8 mouse cellular contexts compared by ENCODE assay signal in the genomic region with DNA sequence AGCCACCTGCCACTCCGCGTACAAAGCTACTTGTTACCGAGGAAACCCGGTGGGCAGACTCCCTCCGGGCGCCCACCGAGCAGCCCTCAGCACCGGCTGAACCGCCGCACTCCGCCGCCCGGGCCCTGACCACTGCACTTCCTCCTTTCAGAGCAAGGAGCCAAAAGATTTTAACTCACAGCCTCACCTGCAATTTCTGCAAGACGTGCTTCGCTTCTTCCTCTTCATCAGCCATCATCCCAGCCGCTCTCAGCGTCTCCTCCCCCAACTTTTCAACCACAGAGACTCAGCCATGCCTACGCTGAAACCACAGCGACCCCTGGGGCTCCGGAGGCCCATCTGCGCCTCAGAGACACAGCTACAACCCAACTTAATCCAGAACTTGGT. TPM values are rescaled to one million over a fixed set of nuclear protein-coding genes. Genes with fewer than 3 reads are reported as not detected.
DNase-seq lines count a peak whose midpoint lies in the region; ATAC-seq and TF ChIP-seq lines count a peak whose summit lies in the region.

A gene (minus strand): TSS at position 269 of the 387 bp plus-strand sequence.

- H3K4me3 ChIP-seq in heart, embryonic 12.5 days, result peak within 1 kb of the TSS; percentile 90
- peak within 1 kb of the TSS; percentile 72 for H3K4me3 ChIP-seq in kidney, postnatal 0 days (replicated peaks; ENCODE audit: low read depth, low read length)
- H3K4me3 ChIP-seq in liver, embryonic 11.5 days (ENCODE audit: low read depth, low read length), result peak within 1 kb of the TSS; percentile 87
- peak within 1 kb of the TSS; percentile 58 for H3K4me3 ChIP-seq in stomach, embryonic 14.5 days (ENCODE audit: low read depth, low read length)

- H3K27me3 ChIP-seq in heart, embryonic 12.5 days (replicated peaks), result no peaks in the 10 kb centered on the region
- no peaks in the 10 kb centered on the region for H3K27me3 ChIP-seq in kidney, postnatal 0 days (ENCODE audit: insufficient read depth, low read length)
- H3K27me3 ChIP-seq in liver, embryonic 11.5 days (replicated peaks; ENCODE audit: control insufficient read depth, insufficient read depth, low read length), result no peaks in the 10 kb centered on the region
- H3K27me3 ChIP-seq in stomach, embryonic 14.5 days (ENCODE audit: control insufficient read depth, insufficient read depth, low read length), result no peaks in the 10 kb centered on the region

- peak; percentile 88 for TF ChIP-seq CTCF in kidney, postnatal 0 days (IDR thresholded peaks at IDR 0.05; ENCODE audit: low read depth)

- no peaks in the 10 kb centered on the region for H3K9me3 ChIP-seq in heart, embryonic 12.5 days (replicated peaks)
- H3K9me3 ChIP-seq in kidney, postnatal 0 days (replicated peaks; ENCODE audit: low read length), result no peaks in the 10 kb centered on the region
- no peaks in the 10 kb centered on the region for H3K9me3 ChIP-seq in liver, embryonic 11.5 days (ENCODE audit: control insufficient read depth, low read length)
- H3K9me3 ChIP-seq in stomach, embryonic 14.5 days (ENCODE audit: control insufficient read depth, low read depth, low read length), result no peaks in the 10 kb centered on the region

- under 1% methylated on average over 21 of the region's 21 CpGs for WGBS in heart, embryonic 12.5 days
- under 1% methylated on average over 21 of the region's 21 CpGs for WGBS in kidney, postnatal 0 days
- under 1% methylated on average over 21 of the region's 21 CpGs for WGBS in liver, embryonic 11.5 days
- 0% methylated on average over 21 of the region's 21 CpGs for WGBS in stomach, embryonic 14.5 days

- peak; percentile 99 for ATAC-seq in erythroid progenitor cell, adult 5-6 weeks (replicated peaks; ENCODE audit: low FRiP score, poor library complexity, severe bottlenecking)
- ATAC-seq in heart, embryonic 12.5 days (ENCODE audit: insufficient number of reproducible peaks, low FRiP score), result peak; percentile 89
- ATAC-seq in kidney, postnatal 0 days (replicated peaks; ENCODE audit: low FRiP score, low read depth), result peak; percentile 88
- ATAC-seq in liver, embryonic 11.5 days (replicated peaks; ENCODE audit: low FRiP score), result peak; percentile 94
- peak; percentile 87 for ATAC-seq in stomach, embryonic 14.5 days (ENCODE audit: insufficient number of reproducible peaks, insufficient read depth, low FRiP score, low read depth)

- peak within 1 kb of the TSS; percentile 74 for H3K4me2 ChIP-seq in heart, embryonic 12.5 days
- peak within 1 kb of the TSS; percentile 64 for H3K4me2 ChIP-seq in kidney, postnatal 0 days (ENCODE audit: low read length)
- peak within 1 kb of the TSS; percentile 62 for H3K4me2 ChIP-seq in liver, embryonic 11.5 days
- peak within 1 kb of the TSS; percentile 36 for H3K4me2 ChIP-seq in stomach, embryonic 14.5 days (replicated peaks; ENCODE audit: low read depth, low read length)

- H3K36me3 ChIP-seq in heart, embryonic 12.5 days, result peaks cover 18% of the 10 kb centered on the region
- peaks cover 10% of the 10 kb centered on the region; the same call in 1 of the 2 replicates for H3K36me3 ChIP-seq in kidney, postnatal 0 days (ENCODE audit: insufficient read depth, low read length)
- peaks cover 5% of the 10 kb centered on the region; the same call in 1 of the 2 replicates for H3K36me3 ChIP-seq in liver, embryonic 11.5 days (ENCODE audit: control insufficient read depth, insufficient read depth, low read length)
- H3K36me3 ChIP-seq in stomach, embryonic 14.5 days (ENCODE audit: control insufficient read depth, insufficient read depth, low read length), result no peaks in the 10 kb centered on the region

- peaks cover 6% of the 10 kb centered on the region; the same call in 1 of the 2 replicates for H3K4me1 ChIP-seq in heart, embryonic 12.5 days (replicated peaks)
- H3K4me1 ChIP-seq in kidney, postnatal 0 days (replicated peaks; ENCODE audit: insufficient read depth, low read length), result no peaks in the 10 kb centered on the region
- peaks cover 5% of the 10 kb centered on the region; the same call in 1 of the 2 replicates for H3K4me1 ChIP-seq in liver, embryonic 11.5 days (replicated peaks; ENCODE audit: control insufficient read depth, insufficient read depth, low read length)
- H3K4me1 ChIP-seq in stomach, embryonic 14.5 days (ENCODE audit: control insufficient read depth, insufficient read depth, low read length), result no peaks in the 10 kb centered on the region

- H3K9ac ChIP-seq in heart, embryonic 12.5 days, result peak within 1 kb of the TSS; percentile 82
- H3K9ac ChIP-seq in kidney, postnatal 0 days (ENCODE audit: low read depth, low read length), result peak within 1 kb of the TSS; percentile 78
- H3K9ac ChIP-seq in liver, embryonic 11.5 days (ENCODE audit: low read depth, low read length), result peak within 1 kb of the TSS; percentile 75
- peak within 1 kb of the TSS; percentile 56 for H3K9ac ChIP-seq in stomach, embryonic 14.5 days (replicated peaks; ENCODE audit: low read depth, low read length)

- H3K27ac ChIP-seq in heart, embryonic 12.5 days (ENCODE audit: poor library complexity, severe bottlenecking), result peak within 1 kb of the TSS; percentile 67
- H3K27ac ChIP-seq in kidney, postnatal 0 days, result peak within 1 kb of the TSS; percentile 84
- H3K27ac ChIP-seq in liver, embryonic 11.5 days (ENCODE audit: low read depth, low read length), result no peak within 1 kb of the TSS
- 0 out of 2 replicates have a peak within 1 kb of the TSS, but pooled peaks have one; percentile 12 for H3K27ac ChIP-seq in stomach, embryonic 14.5 days (ENCODE audit: low read length)

- DNase-seq in CD4-positive helper T cell, adult 2 months (ENCODE audit: low read depth, low spot score), result peak; percentile 94
- DNase-seq in brain, embryonic 18.5 days (ENCODE audit: low read depth, low spot score), result peak; percentile 66
- DNase-seq in kidney, postnatal 0 days (ENCODE audit: low spot score), result peak; percentile 91
- DNase-seq in liver, embryonic 11.5 days (ENCODE audit: low spot score), result peak; percentile 97
- DNase-seq in naive thymus-derived CD4-positive, alpha-beta T cell, adult 2 months (ENCODE audit: low read depth), result peak; percentile 97

RNA-seq across cellular contexts. Expression of the gene that starts here (rescaled TPM):
- 13.3 and 21.4 TPM in 2 replicates for total RNA-seq in erythroid progenitor cell, adult 5-6 weeks (2015; ENCODE audit: low replicate concordance)
- 12.3 and 18.5 TPM in 2 replicates for total RNA-seq in erythroid progenitor cell, adult 5-6 weeks (2017; ENCODE audit: low replicate concordance)
- polyA plus RNA-seq in heart, embryonic 12.5 days (2016; fragmentation: Nextera tagmentation; extraction: Ambion mirVana), result 46.1 and 48.1 TPM in 2 replicates
- 58.4 and 65.4 TPM in 2 replicates for polyA plus RNA-seq in kidney, postnatal 0 days (2015; fragmentation: Nextera tagmentation; extraction: Ambion mirVana)
- polyA plus RNA-seq in liver, embryonic 11.5 days (2014; fragmentation: Nextera tagmentation; extraction: Ambion mirVana), result 43.5 and 44.6 TPM in 2 replicates
- 77.3 and 79.6 TPM in 2 replicates for polyA plus RNA-seq in stomach, embryonic 14.5 days (2014; fragmentation: Nextera tagmentation; extraction: Ambion mirVana)
